Mouse (Mus musculus) retina, postnatal 7 days (tissue): ENCODE measurements around the gene Olfr381.
"Not testable (repeated sequence)": the region's sequence is repeated elsewhere in the genome, so short reads cannot be mapped to it uniquely, and the experiment has no call there.

Experiments used
- DNase-seq: peaks from one replicate; pipeline ENCODE4 v3.0.0-alpha.2; 2012; ENCODE audit warnings: low read depth, low spot score

The Olfr381 gene

GRCm38 (mm10) chr11:73491503-73491902 lies at the start of gene Olfr381:
Gene Olfr381 (minus strand): TSS chr11:73491603.
- DNase-seq, result no peak

- not testable (repeated sequence) for DNase-seq
Measured at GRCm38 (mm10) chr11:73528971-73529370, 37.6 kb upstream of the Olfr381 start.

GRCm38 (mm10) chr11:73517097-73517496 lies 25.7 kb upstream of the Olfr381 start, which contains the start of gene Olfr382:
Gene Olfr382 (minus strand): TSS chr11:73517197.
- no peak for DNase-seq

GRCm38 (mm10) chr11:73457408-73457807 lies 34.0 kb downstream of the Olfr381 start, which contains the start of gene Olfr380:
Gene Olfr380 (minus strand): TSS chr11:73457508.
- DNase-seq, result no peak
